Mouse (Mus musculus) neural tube, embryonic 14.5 days (tissue): ENCODE measurements at regions not wholly inside any gene's neighbourhood (a gene's known extent, or its start where the extent isn't known, plus 50 kb on each side); places are given as distances from the start of the nearest gene placed in this dataset.
A peak's percentile ranks its signal among the peaks of the same experiment; 100 is the strongest.

Experiments
- ATAC-seq: fragments of 200-750 bp; cut with Nextera tagmentation; 2 replicates; pipeline ENCODE4 v1.8.0; 2017; ENCODE audit warnings: low read depth, mild to moderate bottlenecking, moderate TSS enrichment, moderate library complexity
- H3K27ac ChIP-seq: fragments of 300-500 bp; sonication (generic); 2 replicates; pipeline ENCODE4 v1.5.1; 2014; ENCODE audit warnings: low read depth, mild to moderate bottlenecking, control low read depth, low read length, moderate library complexity, mixed read lengths
- H3K27me3 ChIP-seq: fragments of 300-500 bp; sonication (generic); 2 replicates; pipeline ENCODE4 v1.6.1; 2014; ENCODE audit warnings: low read length; ENCODE audit not compliant: control insufficient read depth, insufficient read depth
- H3K36me3 ChIP-seq: fragments of 300-500 bp; sonication (generic); 2 replicates; pipeline ENCODE4 v1.6.1; 2014; ENCODE audit warnings: low read length, mixed read lengths; ENCODE audit not compliant: control insufficient read depth, insufficient read depth
- H3K4me1 ChIP-seq: fragments of 300-500 bp; sonication (generic); 2 replicates; pipeline ENCODE4 v1.6.1; 2014; ENCODE audit warnings: low read length; ENCODE audit not compliant: control insufficient read depth, insufficient read depth
- H3K4me2 ChIP-seq: fragments of 300-500 bp; sonication (generic); 2 replicates; pipeline ENCODE4 v1.6.1; 2014; ENCODE audit warnings: mild to moderate bottlenecking, low read depth, low read length, control low read depth
- H3K4me3 ChIP-seq: fragments of 300-500 bp; sonication (generic); 2 replicates; pipeline ENCODE4 v1.5.1; 2014; ENCODE audit warnings: low read depth, low read length, control low read depth, mixed read lengths
- H3K9ac ChIP-seq: fragments of 300-500 bp; sonication (generic); replicated peaks from 2 replicates; pipeline ENCODE4 v1.6.1; 2014; ENCODE audit warnings: low read depth, mild to moderate bottlenecking, control low read depth, low read length, mixed read lengths
- H3K9me3 ChIP-seq: fragments of 300-500 bp; sonication (generic); 2 replicates; pipeline ENCODE4 v1.6.1; 2016; ENCODE audit warnings: low read length; ENCODE audit not compliant: control insufficient read depth
- WGBS: fragments of 180-500 bp; shearing (Covaris S2); extraction: QIAGEN DNeasy Blood & Tissue Kit; methylation state at CpG from one replicate; pipeline ENCODE4 v1.1.7; 2014; 5-methylcytosine and 5-hydroxymethylcytosine counted together

- H3K27ac ChIP-seq, result no peak overlapping the region
- no peak overlapping the region for H3K4me3 ChIP-seq
- WGBS, result 70% methylated on average over 6 of the region's 6 CpGs
- H3K36me3 ChIP-seq, result no peaks in the 10 kb centered on the region
- no peak overlapping the region for H3K9ac ChIP-seq
- H3K9me3 ChIP-seq, result no peaks in the 10 kb centered on the region
- no peaks in the 10 kb centered on the region; the same call in 1 of the 2 replicates for H3K27me3 ChIP-seq
- no peak overlapping the region for H3K4me2 ChIP-seq
- no peak for ATAC-seq
- H3K4me1 ChIP-seq, result no peaks in the 10 kb centered on the region
Measured at GRCm38 (mm10) chrX:11776236-11776899, 383.8 kb downstream of the Bcor start.

- Histone ChIP-seq H3K4me1 (no peaks in the 10 kb centered on the region), H3K27me3 (no peaks in the 10 kb centered on the region), H3K4me2 (no peak overlapping the region), H3K27ac (no peak overlapping the region), H3K9ac (no peak overlapping the region), H3K36me3 (no peaks in the 10 kb centered on the region), H3K9me3 (no peaks in the 10 kb centered on the region), H3K4me3 (no peak overlapping the region)
- 75% methylated on average over 6 of the region's 6 CpGs for WGBS
- ATAC-seq, result no peak
Measured at GRCm38 (mm10) chrX:11795010-11795409, 365.1 kb downstream of the Bcor start.

DNA sequence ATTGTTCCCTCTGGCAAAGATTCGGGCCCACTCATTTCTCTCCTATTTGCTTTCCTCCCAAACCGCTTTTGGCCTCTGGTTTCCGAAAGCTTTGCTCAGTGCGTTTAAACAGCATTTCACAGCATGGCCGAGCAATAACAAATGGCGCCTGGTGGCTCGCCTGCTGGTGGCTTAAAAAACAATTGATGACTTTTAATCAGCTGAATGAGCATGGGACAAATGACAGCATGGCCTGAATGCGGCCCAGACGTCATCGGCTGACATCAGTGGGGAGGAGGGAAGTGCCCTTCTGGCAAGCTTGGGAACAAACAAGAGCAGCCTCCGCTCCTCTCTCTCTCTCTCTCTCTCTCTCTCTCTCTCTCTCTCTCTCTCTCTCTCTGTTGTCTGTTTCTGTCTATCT is 362.3 kb downstream of the Bcor start:
- Histone ChIP-seq H3K4me2 (no peak overlapping the region), H3K36me3 (no peaks in the 10 kb centered on the region), H3K27me3 (no peaks in the 10 kb centered on the region), H3K4me3 (no peak overlapping the region), H3K4me1 (no peaks in the 10 kb centered on the region), H3K27ac (no peak overlapping the region), H3K9ac (no peak overlapping the region), H3K9me3 (no peaks in the 10 kb centered on the region)
- WGBS, result 9% methylated on average over 11 of the region's 11 CpGs
- peak; percentile 60; the same call in 1 of the 2 replicates for ATAC-seq

GRCm38 (mm10) chrX:11798326-11798725 is 361.8 kb downstream of the Bcor start:
- H3K27ac ChIP-seq, result no peak overlapping the region
- no peak for ATAC-seq
- WGBS, result 21% methylated on average over 3 of the region's 3 CpGs

GRCm38 (mm10) chrX:11800400-11800941 is 359.7 kb downstream of the Bcor start:
- Histone ChIP-seq H3K9ac (no peak overlapping the region), H3K27me3 (no peaks in the 10 kb centered on the region), H3K4me2 (no peak overlapping the region), H3K9me3 (no peaks in the 10 kb centered on the region), H3K36me3 (no peaks in the 10 kb centered on the region), H3K27ac (no peak overlapping the region), H3K4me3 (no peak overlapping the region), H3K4me1 (0 out of 2 replicates have a peak, but pooled peaks cover 3% of the 10 kb centered on the region)
- 40% methylated on average over 16 of the region's 16 CpGs for WGBS
- ATAC-seq, result no peak

More at GRCm38 (mm10) chrX:11798326-11798725, 361.8 kb downstream of the Bcor start:
- no peaks in the 10 kb centered on the region for H3K36me3 ChIP-seq
- H3K9me3 ChIP-seq, result no peaks in the 10 kb centered on the region
- H3K9ac ChIP-seq, result no peak overlapping the region
- H3K4me3 ChIP-seq, result no peak overlapping the region
- H3K27me3 ChIP-seq, result no peaks in the 10 kb centered on the region
- 0 out of 2 replicates have a peak, but pooled peaks cover 1% of the 10 kb centered on the region for H3K4me1 ChIP-seq
- no peak overlapping the region for H3K4me2 ChIP-seq

DNA sequence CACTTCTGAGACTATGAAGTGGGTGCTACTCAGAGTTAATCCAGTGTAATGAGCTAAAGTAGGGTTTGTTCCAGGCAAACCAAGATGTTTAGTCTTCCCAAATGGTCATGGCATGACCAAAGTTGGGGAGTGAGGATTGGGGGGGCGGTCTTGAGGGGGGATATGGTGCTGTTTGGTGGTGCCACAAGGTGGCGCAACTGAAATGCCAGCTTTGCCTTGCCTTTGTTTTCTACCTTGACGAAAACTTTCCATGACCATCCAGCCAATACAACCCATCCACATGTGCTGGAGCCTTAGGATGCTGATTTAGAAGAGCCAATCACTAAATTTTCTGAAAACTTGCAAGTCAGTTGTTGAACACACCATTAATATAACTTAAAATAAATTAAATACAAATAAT is 358.9 kb downstream of the Bcor start:
- no peak for ATAC-seq
- Histone ChIP-seq H3K4me3 (no peak overlapping the region), H3K27me3 (no peaks in the 10 kb centered on the region), H3K9ac (no peak overlapping the region), H3K4me2 (no peak overlapping the region), H3K4me1 (0 out of 2 replicates have a peak, but pooled peaks cover 3% of the 10 kb centered on the region), H3K27ac (no peak overlapping the region), H3K36me3 (no peaks in the 10 kb centered on the region), H3K9me3 (no peaks in the 10 kb centered on the region)
- WGBS, result 52% methylated on average over 3 of the region's 3 CpGs

DNA sequence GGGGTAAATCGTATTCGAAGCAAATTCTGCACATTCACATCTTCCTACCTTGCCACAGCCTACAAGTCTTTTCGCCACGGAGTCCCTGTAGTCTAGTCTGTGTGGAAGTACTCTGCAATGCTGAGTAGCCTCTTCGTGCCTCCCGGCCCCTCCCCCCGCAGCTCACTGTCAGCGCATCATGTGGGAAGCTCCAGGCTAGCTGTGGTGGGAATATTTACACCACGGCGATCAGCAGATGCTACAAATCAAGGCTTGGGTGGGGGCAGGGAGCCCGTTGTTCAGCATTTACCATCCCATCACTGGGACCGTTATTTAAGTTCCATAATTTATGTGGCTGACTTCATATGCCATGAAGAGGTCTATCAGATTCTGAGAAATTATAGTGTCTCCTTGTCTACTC is 358.5 kb downstream of the Bcor start:
- Histone ChIP-seq H3K36me3 (no peaks in the 10 kb centered on the region), H3K27ac (no peak overlapping the region), H3K4me1 (0 out of 2 replicates have a peak, but pooled peaks cover 3% of the 10 kb centered on the region), H3K4me2 (no peak overlapping the region), H3K9me3 (no peaks in the 10 kb centered on the region), H3K4me3 (no peak overlapping the region), H3K27me3 (no peaks in the 10 kb centered on the region), H3K9ac (no peak overlapping the region)
- WGBS, result 45% methylated on average over 12 of the region's 12 CpGs
- ATAC-seq, result no peak

DNA sequence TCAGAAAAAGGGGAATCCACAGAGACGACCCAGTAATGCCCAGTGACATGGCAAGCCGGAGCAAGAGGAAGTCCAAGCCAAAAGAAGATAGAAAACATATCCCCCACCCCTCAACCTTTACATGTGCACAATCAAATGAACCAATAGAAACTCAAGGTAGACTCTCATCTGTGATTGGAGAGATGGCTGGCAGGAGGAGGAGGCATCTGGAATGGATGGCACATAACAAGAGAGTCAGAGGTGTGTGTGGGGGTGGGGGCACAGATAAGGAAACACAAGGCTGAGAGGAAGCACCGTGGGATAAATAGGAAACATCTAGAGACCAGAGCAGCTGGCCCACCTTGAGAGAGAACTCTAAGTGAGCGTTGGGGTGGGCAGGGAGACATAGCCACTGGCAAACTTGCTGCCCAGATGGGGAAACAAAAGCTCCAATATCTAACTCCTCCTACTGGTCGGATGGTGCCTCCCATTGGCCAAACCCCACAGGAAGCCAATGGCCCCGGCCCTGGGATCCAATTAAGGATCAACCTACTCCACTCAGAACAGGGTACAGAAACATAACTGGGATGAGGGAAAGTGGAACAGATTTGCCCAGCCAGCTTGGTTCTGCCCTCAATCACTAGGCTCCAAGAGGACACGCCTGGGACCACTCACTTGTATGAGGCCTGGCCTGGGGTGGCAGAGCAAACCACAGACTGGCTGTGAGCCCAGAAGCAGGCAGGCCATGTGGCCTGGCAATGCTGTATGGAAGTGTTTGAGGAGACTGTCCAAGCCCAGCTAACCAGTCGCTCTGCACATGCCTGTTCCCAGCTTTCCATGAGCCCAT is 357.9 kb downstream of the Bcor start:
- Histone ChIP-seq H3K27me3 (no peaks in the 10 kb centered on the region), H3K9me3 (no peaks in the 10 kb centered on the region), H3K27ac (no peak overlapping the region), H3K4me1 (0 out of 2 replicates have a peak, but pooled peaks cover 3% of the 10 kb centered on the region), H3K36me3 (no peaks in the 10 kb centered on the region), H3K9ac (no peak overlapping the region), H3K4me3 (no peak overlapping the region), H3K4me2 (no peak overlapping the region)
- WGBS, result 41% methylated on average over 8 of the region's 8 CpGs
- ATAC-seq, result no peak

DNA sequence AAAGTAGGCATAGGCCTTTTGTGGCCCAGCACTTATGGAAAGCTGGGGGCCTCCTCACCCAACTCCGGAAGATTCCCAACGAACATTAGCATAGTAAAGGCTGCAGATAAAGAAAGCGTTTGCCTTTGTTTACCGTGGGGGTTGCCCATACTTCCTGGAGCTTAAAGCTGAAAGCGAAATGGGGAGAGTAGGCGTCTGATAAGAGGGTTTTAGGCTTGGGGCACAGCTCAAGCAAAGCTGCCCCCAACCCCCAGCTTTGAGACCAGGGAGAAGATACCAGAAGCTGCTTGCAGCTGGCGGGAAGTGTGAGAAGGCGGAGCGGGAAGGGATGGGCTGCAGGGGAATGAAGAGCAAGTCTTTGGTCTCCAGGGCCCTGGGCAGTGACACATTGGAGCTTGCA is 356.9 kb downstream of the Bcor start:
- Histone ChIP-seq H3K4me3 (no peak overlapping the region), H3K9me3 (no peaks in the 10 kb centered on the region), H3K4me1 (peaks cover 7% of the 10 kb centered on the region; the same call in 1 of the 2 replicates), H3K27me3 (no peaks in the 10 kb centered on the region), H3K27ac (no peak overlapping the region), H3K36me3 (no peaks in the 10 kb centered on the region), H3K9ac (no peak overlapping the region), H3K4me2 (no peak overlapping the region)
- WGBS, result 26% methylated on average over 9 of the region's 9 CpGs
- ATAC-seq, result no peak
